Mouse (Mus musculus): ENCODE results near the gene Nt5c1a. TPM values are rescaled to one million over a fixed set of nuclear protein-coding genes. Genes with fewer than 3 reads are reported as not detected.

The Nt5c1a gene
- polyA plus RNA-seq, 1 experiment from 2014 or later: not detected

GRCm38 (mm10) chr4:123216782-123217181, 15.5 kb downstream of the Nt5c1a start:
- DNase-seq (ENCODE audit: low spot score): peak; percentile 61
- 16% methylated on average over 1 of the region's 1 CpGs for WGBS
- Histone ChIP-seq H3K36me3 (ENCODE audit: control insufficient read depth, insufficient read depth, low read length) (no peaks in the 10 kb centered on the region), H3K4me1 (ENCODE audit: control insufficient read depth, insufficient read depth, low read length) (no peaks in the 10 kb centered on the region), H3K4me2 (ENCODE audit: low read depth, severe bottlenecking) (no peak overlapping the region), H3K27me3 (ENCODE audit: control insufficient read depth, insufficient read depth, low read length) (no peaks in the 10 kb centered on the region), H3K9me3 (ENCODE audit: control insufficient read depth, low read length) (no peaks in the 10 kb centered on the region), H3K4me3 (ENCODE audit: low read depth, low read length) (no peak overlapping the region), H3K27ac (replicated peaks; ENCODE audit: low read depth, low read length) (no peak overlapping the region), H3K9ac (ENCODE audit: low read length) (no peak overlapping the region)
- no peak for ATAC-seq (ENCODE audit: insufficient number of reproducible peaks, low FRiP score, low TSS enrichment, low read depth)

DNA sequence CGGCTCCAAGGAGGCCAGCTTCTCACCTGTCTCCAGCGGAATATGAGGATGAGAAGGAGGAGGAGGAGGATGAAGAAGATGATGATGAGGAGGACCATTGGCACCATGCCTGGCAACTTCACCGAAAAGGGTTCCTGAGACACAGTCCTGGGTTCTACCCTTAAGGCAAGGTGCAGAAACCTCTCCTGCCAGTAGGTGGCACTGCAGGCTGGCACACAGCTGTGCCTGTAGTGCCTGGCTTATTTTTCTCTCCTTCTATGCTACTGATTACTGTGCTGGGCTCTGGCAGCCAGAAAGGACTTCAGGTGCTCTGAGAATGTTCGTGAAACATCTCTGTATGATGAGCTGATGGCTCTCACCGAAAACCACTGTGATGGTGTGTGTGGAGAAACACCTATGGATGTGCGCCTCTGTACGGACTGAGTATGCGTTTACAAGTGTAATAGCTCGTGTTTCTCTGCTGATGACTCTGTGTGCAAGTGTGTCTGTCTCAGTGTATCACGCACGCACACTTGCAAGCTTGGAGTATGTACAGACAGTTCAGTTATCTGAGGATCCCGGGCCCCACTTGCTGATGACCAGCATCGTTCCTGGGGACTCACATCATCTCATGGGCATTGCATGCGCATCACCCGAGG, 18.5 kb downstream of the Nt5c1a start:
- peak; percentile 84 for DNase-seq (ENCODE audit: low spot score)
- Histone ChIP-seq H3K27me3 (ENCODE audit: control insufficient read depth, insufficient read depth, low read length) (no peaks in the 10 kb centered on the region), H3K4me3 (ENCODE audit: low read depth, low read length) (no peak overlapping the region), H3K4me1 (ENCODE audit: control insufficient read depth, insufficient read depth, low read length) (no peaks in the 10 kb centered on the region), H3K27ac (replicated peaks; ENCODE audit: low read depth, low read length) (no peak overlapping the region), H3K4me2 (ENCODE audit: low read depth, severe bottlenecking) (no peak overlapping the region), H3K36me3 (ENCODE audit: control insufficient read depth, insufficient read depth, low read length) (no peaks in the 10 kb centered on the region), H3K9ac (ENCODE audit: low read length) (no peak overlapping the region), H3K9me3 (ENCODE audit: control insufficient read depth, low read length) (no peaks in the 10 kb centered on the region)
- peak; percentile 79 for ATAC-seq (ENCODE audit: insufficient number of reproducible peaks, low FRiP score, low TSS enrichment, low read depth)
- 73% methylated on average over 15 of the region's 15 CpGs for WGBS

GRCm38 (mm10) chr4:123220637-123221036, 19.3 kb downstream of the Nt5c1a start:
- no peak overlapping the region for H3K4me2 ChIP-seq (ENCODE audit: low read depth, severe bottlenecking)
- no peak for ATAC-seq (ENCODE audit: insufficient number of reproducible peaks, low FRiP score, low TSS enrichment, low read depth)
- WGBS: 78% methylated on average over 4 of the region's 4 CpGs

GRCm38 (mm10) chr4:123223309-123223708, 22.0 kb downstream of the Nt5c1a start:
- WGBS: 47% methylated on average over 3 of the region's 3 CpGs
- Histone ChIP-seq H3K9me3 (ENCODE audit: control insufficient read depth, low read length) (no peaks in the 10 kb centered on the region), H3K27me3 (ENCODE audit: control insufficient read depth, insufficient read depth, low read length) (0 out of 2 replicates have a peak, but pooled peaks cover 1% of the 10 kb centered on the region), H3K36me3 (ENCODE audit: control insufficient read depth, insufficient read depth, low read length) (no peaks in the 10 kb centered on the region), H3K9ac (ENCODE audit: low read length) (no peak overlapping the region), H3K4me1 (ENCODE audit: control insufficient read depth, insufficient read depth, low read length) (peaks cover 2% of the 10 kb centered on the region), H3K4me2 (ENCODE audit: low read depth, severe bottlenecking) (no peak overlapping the region), H3K4me3 (ENCODE audit: low read depth, low read length) (no peak overlapping the region), H3K27ac (replicated peaks; ENCODE audit: low read depth, low read length) (no peak overlapping the region)
- ATAC-seq (ENCODE audit: insufficient number of reproducible peaks, low FRiP score, low TSS enrichment, low read depth) (no peak), DNase-seq (ENCODE audit: low spot score) (peak; percentile 50)

More at GRCm38 (mm10) chr4:123220637-123221036, 19.3 kb downstream of the Nt5c1a start:
- Histone ChIP-seq H3K9me3 (ENCODE audit: control insufficient read depth, low read length) (no peaks in the 10 kb centered on the region), H3K9ac (ENCODE audit: low read length) (no peak overlapping the region), H3K27ac (replicated peaks; ENCODE audit: low read depth, low read length) (no peak overlapping the region), H3K4me3 (ENCODE audit: low read depth, low read length) (no peak overlapping the region), H3K27me3 (ENCODE audit: control insufficient read depth, insufficient read depth, low read length) (no peaks in the 10 kb centered on the region), H3K4me1 (ENCODE audit: control insufficient read depth, insufficient read depth, low read length) (no peaks in the 10 kb centered on the region), H3K36me3 (ENCODE audit: control insufficient read depth, insufficient read depth, low read length) (no peaks in the 10 kb centered on the region)
- no peak for DNase-seq (ENCODE audit: low spot score)

- Histone ChIP-seq H3K4me3 (ENCODE audit: low read depth, low read length) (no peak overlapping the region), H3K36me3 (ENCODE audit: control insufficient read depth, insufficient read depth, low read length) (no peaks in the 10 kb centered on the region), H3K27ac (replicated peaks; ENCODE audit: low read depth, low read length) (no peak overlapping the region), H3K9me3 (ENCODE audit: control insufficient read depth, low read length) (no peaks in the 10 kb centered on the region), H3K4me2 (ENCODE audit: low read depth, severe bottlenecking) (no peak overlapping the region), H3K9ac (ENCODE audit: low read length) (no peak overlapping the region), H3K27me3 (ENCODE audit: control insufficient read depth, insufficient read depth, low read length) (0 out of 2 replicates have a peak, but pooled peaks cover 6% of the 10 kb centered on the region), H3K4me1 (ENCODE audit: control insufficient read depth, insufficient read depth, low read length) (peaks cover 9% of the 10 kb centered on the region)
- ATAC-seq (ENCODE audit: insufficient number of reproducible peaks, low FRiP score, low TSS enrichment, low read depth): no peak
- 63% methylated on average over 10 of the region's 10 CpGs for WGBS
- DNase-seq (ENCODE audit: low spot score): no peak
Observed at GRCm38 (mm10) chr4:123225718-123226403, 24.6 kb downstream of the Nt5c1a start.

DNA sequence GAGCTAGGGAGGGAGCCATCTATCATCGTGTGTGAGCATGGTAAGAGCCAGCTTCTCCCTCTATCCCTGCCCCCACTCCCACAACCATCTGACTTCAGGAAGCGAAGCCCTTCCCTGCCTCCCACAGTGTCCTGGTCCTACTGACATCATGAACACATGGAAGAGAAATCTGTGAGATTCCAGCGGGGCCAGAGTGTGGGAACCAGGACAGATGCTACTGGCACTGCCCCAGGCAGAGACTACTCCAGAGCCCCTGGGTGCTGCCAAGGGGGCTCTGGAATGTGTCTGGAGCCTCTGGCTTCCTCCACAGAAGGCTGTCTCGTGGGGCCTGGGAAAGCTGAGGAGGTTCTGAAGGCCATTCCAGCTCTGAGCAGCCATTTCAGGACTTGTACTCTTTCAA, 26.4 kb downstream of the Nt5c1a start:
- peaks cover 10% of the 10 kb centered on the region for H3K27me3 ChIP-seq (ENCODE audit: control insufficient read depth, insufficient read depth, low read length)
- H3K9ac ChIP-seq (ENCODE audit: low read length): no peak overlapping the region
- DNase-seq (ENCODE audit: low spot score) (no peak), ATAC-seq (ENCODE audit: insufficient number of reproducible peaks, low FRiP score, low TSS enrichment, low read depth) (no peak)
- 22% methylated on average over 4 of the region's 4 CpGs for WGBS
- H3K4me2 ChIP-seq (ENCODE audit: low read depth, severe bottlenecking): no peak overlapping the region
- peaks cover 9% of the 10 kb centered on the region for H3K4me1 ChIP-seq (ENCODE audit: control insufficient read depth, insufficient read depth, low read length)
- no peaks in the 10 kb centered on the region for H3K9me3 ChIP-seq (ENCODE audit: control insufficient read depth, low read length)
- H3K27ac ChIP-seq (replicated peaks; ENCODE audit: low read depth, low read length): no peak overlapping the region
- no peak overlapping the region for H3K4me3 ChIP-seq (ENCODE audit: low read depth, low read length)
- H3K36me3 ChIP-seq (ENCODE audit: control insufficient read depth, insufficient read depth, low read length): no peaks in the 10 kb centered on the region

DNA sequence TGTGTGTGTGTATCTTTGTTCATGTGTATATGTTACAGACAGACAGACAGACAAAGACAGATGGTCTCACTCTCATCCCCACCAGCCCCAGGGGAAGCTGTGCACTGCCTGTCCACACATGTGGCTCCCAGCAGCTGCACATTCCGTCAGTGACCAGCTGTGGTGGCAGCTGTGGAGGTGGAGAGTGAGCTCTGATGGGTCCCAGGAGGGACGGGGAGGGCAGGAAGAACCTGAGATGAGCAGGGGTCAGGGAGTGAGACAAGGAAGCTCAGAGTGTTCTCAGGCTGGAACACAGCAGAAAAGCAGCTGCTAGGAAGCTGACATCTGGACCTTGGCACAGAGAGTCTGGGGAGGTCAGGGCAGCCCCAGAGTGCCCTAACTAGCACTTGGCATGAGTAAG, 27.0 kb downstream of the Nt5c1a start:
- no peak for DNase-seq (ENCODE audit: low spot score)

DNA sequence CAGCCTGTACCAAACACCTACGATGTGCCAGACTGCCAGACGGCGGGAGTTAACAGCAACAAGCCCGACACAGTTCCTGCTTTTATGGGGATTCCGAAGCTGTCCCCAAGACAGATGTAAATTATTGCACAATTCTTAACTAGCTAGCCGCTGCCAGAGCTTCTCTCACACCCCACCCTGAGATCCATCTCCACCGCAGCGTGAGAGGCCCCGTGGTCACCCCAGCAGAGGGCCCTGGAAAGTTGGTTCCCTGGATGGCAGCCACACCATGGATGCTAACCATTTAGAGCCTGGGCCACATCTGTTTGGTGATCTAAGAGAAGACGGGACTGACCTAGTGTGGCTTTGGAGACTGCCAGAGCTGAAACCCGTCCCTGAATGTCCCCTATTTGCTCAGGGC, 27.9 kb downstream of the Nt5c1a start:
- Histone ChIP-seq H3K4me1 (ENCODE audit: control insufficient read depth, insufficient read depth, low read length) (peaks cover 17% of the 10 kb centered on the region), H3K4me3 (ENCODE audit: low read depth, low read length) (no peak overlapping the region), H3K27me3 (ENCODE audit: control insufficient read depth, insufficient read depth, low read length) (peaks cover 23% of the 10 kb centered on the region), H3K27ac (replicated peaks; ENCODE audit: low read depth, low read length) (no peak overlapping the region), H3K4me2 (ENCODE audit: low read depth, severe bottlenecking) (no peak overlapping the region), H3K9me3 (ENCODE audit: control insufficient read depth, low read length) (no peaks in the 10 kb centered on the region), H3K36me3 (ENCODE audit: control insufficient read depth, insufficient read depth, low read length) (no peaks in the 10 kb centered on the region), H3K9ac (ENCODE audit: low read length) (no peak overlapping the region)
- DNase-seq (ENCODE audit: low spot score) (no peak), ATAC-seq (ENCODE audit: insufficient number of reproducible peaks, low FRiP score, low TSS enrichment, low read depth) (no peak)
- WGBS: 43% methylated on average over 11 of the region's 11 CpGs

More for the DNA sequence above, 27.0 kb downstream of the Nt5c1a start:
- WGBS: 8% methylated on average over 2 of the region's 2 CpGs
- no peak overlapping the region for H3K27ac ChIP-seq (replicated peaks; ENCODE audit: low read depth, low read length)
- H3K4me3 ChIP-seq (ENCODE audit: low read depth, low read length): no peak overlapping the region
- peaks cover 15% of the 10 kb centered on the region for H3K27me3 ChIP-seq (ENCODE audit: control insufficient read depth, insufficient read depth, low read length)
- H3K9ac ChIP-seq (ENCODE audit: low read length): no peak overlapping the region
- no peak overlapping the region for H3K4me2 ChIP-seq (ENCODE audit: low read depth, severe bottlenecking)
- no peaks in the 10 kb centered on the region for H3K36me3 ChIP-seq (ENCODE audit: control insufficient read depth, insufficient read depth, low read length)
- peaks cover 10% of the 10 kb centered on the region for H3K4me1 ChIP-seq (ENCODE audit: control insufficient read depth, insufficient read depth, low read length)
- no peaks in the 10 kb centered on the region for H3K9me3 ChIP-seq (ENCODE audit: control insufficient read depth, low read length)
- ATAC-seq (ENCODE audit: insufficient number of reproducible peaks, low FRiP score, low TSS enrichment, low read depth): no peak
